Mouse (Mus musculus) heart, postnatal 0 days (tissue): ENCODE measurements around the gene Gm20521. TPM values are rescaled to one million over a fixed set of nuclear protein-coding genes. Genes with fewer than 3 reads are reported as not detected.
A peak's percentile ranks its signal among the peaks of the same experiment; 100 is the strongest.

Experiments used
- ATAC-seq: fragments of 200-750 bp; cut with Nextera tagmentation; 2 replicates; pipeline ENCODE4 v1.8.0; 2017; ENCODE audit warnings: low read depth, moderate number of reproducible peaks, moderate library complexity; ENCODE audit not compliant: insufficient read depth
- DNase-seq: peaks from one replicate; pipeline ENCODE4 v3.0.0-alpha.2; 2016; ENCODE audit warnings: low spot score
- H3K27ac ChIP-seq: fragments of 300-500 bp; sonication (generic); 2 replicates; pipeline ENCODE4 v1.5.1; 2014; ENCODE audit warnings: low read depth, mild to moderate bottlenecking
- H3K27me3 ChIP-seq: fragments of 300-500 bp; sonication (generic); 2 replicates; pipeline ENCODE4 v1.6.1; 2014; ENCODE audit warnings: low read length, mixed read lengths; ENCODE audit not compliant: control insufficient read depth, insufficient read depth
- H3K36me3 ChIP-seq: fragments of 300-500 bp; sonication (generic); replicated peaks from 2 replicates; pipeline ENCODE4 v1.6.1; 2014; ENCODE audit warnings: low read length, mixed read lengths; ENCODE audit not compliant: control insufficient read depth, insufficient read depth
- H3K4me1 ChIP-seq: fragments of 300-500 bp; sonication (generic); 2 replicates; pipeline ENCODE4 v1.6.1; 2014; ENCODE audit warnings: antibody characterized with exemption; ENCODE audit not compliant: control insufficient read depth, insufficient read depth
- H3K4me2 ChIP-seq: fragments of 300-500 bp; sonication (generic); 2 replicates; pipeline ENCODE4 v1.6.1; 2014; ENCODE audit warnings: low read depth, mild to moderate bottlenecking, low read length, moderate library complexity
- H3K4me3 ChIP-seq: fragments of 300-500 bp; sonication (generic); 2 replicates; pipeline ENCODE4 v1.5.1; 2014; ENCODE audit warnings: low read depth, low read length
- H3K9ac ChIP-seq: fragments of 300-500 bp; sonication (generic); replicated peaks from 2 replicates; pipeline ENCODE4 v1.6.1; 2014; ENCODE audit warnings: low read depth, low read length, mixed read lengths
- H3K9me3 ChIP-seq: fragments of 300-500 bp; sonication (generic); replicated peaks from 2 replicates; pipeline ENCODE4 v1.6.1; 2016; ENCODE audit warnings: low read length; ENCODE audit not compliant: control insufficient read depth
- CTCF ChIP-seq: IDR thresholded peaks from 2 replicates; pipeline ENCODE4 v1.5.1; 2016; ENCODE audit warnings: antibody characterized with exemption, control low read depth, low read depth
- EP300 ChIP-seq: IDR thresholded peaks from 2 replicates; pipeline ENCODE4 v1.6.1; 2016; ENCODE audit warnings: antibody characterized with exemption, low read depth
- WGBS: fragments of 180-500 bp; shearing (Covaris S2); extraction: QIAGEN DNeasy Blood & Tissue Kit; methylation state at CpG from one replicate; pipeline ENCODE4 v1.1.7; 2014; 5-methylcytosine and 5-hydroxymethylcytosine counted together
- polyA plus RNA-seq: library from polyadenylated mRNA; unstranded; fragments of >200 nt; fragmentation: Nextera tagmentation; extraction: Ambion mirVana; gene quantifications from 2 replicates; pipeline ENCODE4 v1.2.1, GENCODE M21; 2015
- total RNA-seq: library from RNA; depleted of rRNA; stranded (reverse); fragments of >200 nt; gene quantifications from 2 replicates; pipeline ENCODE4 v1.2.3, GENCODE M21; 2014; ENCODE audit warnings: low replicate concordance

Gm20521 gene
- total and polyA plus RNA-seq, 2 experiments from 2014 or later, result 0.18 TPM; not detected in 1

GRCm38 (mm10) chr14:54860511-54860910, 22.7 kb upstream of the Gm20521 start:
- ATAC-seq, result no peak
- peak; percentile 73 for TF ChIP-seq CTCF
- no peak for TF ChIP-seq EP300
- Histone ChIP-seq H3K9me3 (no peaks in the 10 kb centered on the region), H3K4me1 (no peaks in the 10 kb centered on the region; the same call in 1 of the 2 replicates), H3K4me2 (no peak overlapping the region), H3K36me3 (peaks cover 19% of the 10 kb centered on the region), H3K4me3 (no peak overlapping the region), H3K9ac (no peak overlapping the region), H3K27ac (no peak overlapping the region), H3K27me3 (no peaks in the 10 kb centered on the region)
- peak; percentile 37 for DNase-seq
- 30% methylated on average over 2 of the region's 2 CpGs for WGBS

- H3K27ac ChIP-seq, result peak overlapping the region; percentile 67; the same call in 1 of the 2 replicates
- H3K4me1 ChIP-seq, result no peaks in the 10 kb centered on the region; the same call in 1 of the 2 replicates
- H3K4me3 ChIP-seq, result peak overlapping the region; percentile 66
- WGBS, result under 1% methylated on average over 48 of the region's 56 CpGs
- H3K9me3 ChIP-seq, result no peaks in the 10 kb centered on the region
- peak overlapping the region; percentile 82 for H3K4me2 ChIP-seq
- peak overlapping the region; percentile 62 for H3K9ac ChIP-seq
- TF ChIP-seq EP300 (no peak), CTCF (no peak)
- no peaks in the 10 kb centered on the region for H3K27me3 ChIP-seq
- H3K36me3 ChIP-seq, result no peaks in the 10 kb centered on the region
- peak; percentile 100 for ATAC-seq
- DNase-seq, result peak; percentile 93
Measured at GRCm38 (mm10) chr14:54863501-54864312, 19.5 kb upstream of the Gm20521 start.

DNA sequence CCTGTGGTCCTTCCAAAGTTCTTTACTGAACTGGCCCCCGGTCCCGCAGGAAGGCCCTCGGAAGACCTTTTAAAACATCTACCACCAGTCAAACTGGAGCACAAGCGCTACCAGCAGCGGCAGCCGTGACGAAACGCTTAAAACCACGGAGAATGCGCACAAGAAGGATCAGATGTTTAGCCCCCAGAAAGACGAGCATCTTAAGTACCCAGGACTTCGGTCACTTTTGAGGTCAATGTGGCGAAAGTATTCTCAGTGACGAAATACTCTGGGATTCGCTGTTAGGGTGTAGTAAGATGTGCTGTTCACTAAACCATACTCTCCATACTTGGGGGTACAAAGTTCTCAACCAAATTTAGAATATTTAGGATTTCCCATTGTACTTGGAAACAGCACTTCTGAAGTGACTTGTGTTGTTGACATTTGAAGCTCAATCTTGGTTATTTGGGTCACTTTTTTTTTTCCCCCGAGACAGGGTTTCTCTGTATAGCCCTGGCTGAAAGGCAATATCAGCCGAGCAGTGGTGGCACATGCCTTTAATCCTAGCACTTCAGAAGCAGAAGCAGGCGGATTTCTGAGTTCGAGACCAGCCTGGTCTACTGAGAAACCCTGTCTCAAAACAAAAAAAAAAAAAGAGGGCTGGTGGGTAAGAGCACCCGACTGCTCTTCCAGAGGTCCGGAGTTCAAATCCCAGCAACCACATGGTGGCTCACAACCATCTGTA, 18.8 kb upstream of the Gm20521 start:
- H3K4me2 ChIP-seq, result peak overlapping the region; percentile 82
- peak overlapping the region; percentile 51 for H3K9ac ChIP-seq
- no peak for TF ChIP-seq EP300
- no peak for TF ChIP-seq CTCF
- DNase-seq (no peak), ATAC-seq (no peak)
- H3K36me3 ChIP-seq, result no peaks in the 10 kb centered on the region
- WGBS, result 15% methylated on average over 21 of the region's 21 CpGs
- H3K4me3 ChIP-seq, result peak overlapping the region; percentile 66
- H3K4me1 ChIP-seq, result no peaks in the 10 kb centered on the region; the same call in 1 of the 2 replicates
- H3K27ac ChIP-seq, result peak overlapping the region; percentile 61; the same call in 1 of the 2 replicates
- no peaks in the 10 kb centered on the region for H3K27me3 ChIP-seq
- no peaks in the 10 kb centered on the region for H3K9me3 ChIP-seq

DNA sequence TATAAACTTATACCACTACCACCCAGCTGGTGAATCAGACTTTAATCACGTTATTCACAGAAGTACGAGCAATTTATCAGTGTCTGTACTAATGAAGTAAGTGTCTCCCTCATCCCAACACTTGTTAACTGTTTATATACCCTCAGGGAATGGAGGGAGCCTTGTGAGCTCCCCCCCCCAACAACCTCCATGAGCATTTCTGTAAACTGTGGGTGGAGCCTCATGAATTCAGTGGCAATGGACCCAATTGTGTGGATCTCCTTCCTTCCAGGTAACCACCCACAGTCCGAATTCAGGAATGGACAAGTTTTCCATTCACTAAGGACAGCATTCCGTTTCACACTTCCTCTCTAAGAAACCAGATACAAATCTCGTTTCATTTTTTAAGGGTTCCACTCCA, 17.6 kb upstream of the Gm20521 start:
- no peak for TF ChIP-seq EP300
- no peak for TF ChIP-seq CTCF
- H3K36me3 ChIP-seq, result no peaks in the 10 kb centered on the region
- H3K27ac ChIP-seq, result no peak overlapping the region
- H3K4me2 ChIP-seq, result no peak overlapping the region
- H3K4me3 ChIP-seq, result no peak overlapping the region
- ATAC-seq (no peak), DNase-seq (no peak)
- H3K9ac ChIP-seq, result no peak overlapping the region
- 59% methylated on average over 5 of the region's 5 CpGs for WGBS
- no peaks in the 10 kb centered on the region for H3K9me3 ChIP-seq
- H3K27me3 ChIP-seq, result no peaks in the 10 kb centered on the region
- H3K4me1 ChIP-seq, result no peaks in the 10 kb centered on the region; the same call in 1 of the 2 replicates

GRCm38 (mm10) chr14:54866268-54866667, 17.0 kb upstream of the Gm20521 start:
- 46% methylated on average over 3 of the region's 3 CpGs for WGBS

More at GRCm38 (mm10) chr14:54866268-54866667, 17.0 kb upstream of the Gm20521 start:
- H3K9ac ChIP-seq, result no peak overlapping the region
- H3K9me3 ChIP-seq, result no peaks in the 10 kb centered on the region
- H3K4me1 ChIP-seq, result no peaks in the 10 kb centered on the region; the same call in 1 of the 2 replicates
- H3K27ac ChIP-seq, result no peak overlapping the region
- no peak overlapping the region for H3K4me3 ChIP-seq
- DNase-seq (no peak), ATAC-seq (no peak)
- TF ChIP-seq EP300 (no peak), CTCF (no peak)
- H3K36me3 ChIP-seq, result no peaks in the 10 kb centered on the region
- no peaks in the 10 kb centered on the region for H3K27me3 ChIP-seq
- H3K4me2 ChIP-seq, result no peak overlapping the region
